Mouse (Mus musculus): ENCODE data around the gene Hs6st3. TPM values are rescaled to one million over a fixed set of nuclear protein-coding genes. Genes with fewer than 3 reads are reported as not detected.
A peak's percentile ranks its signal among the peaks of the same experiment; 100 is the strongest.

The Hs6st3 gene
- 0.08 and 0.10 TPM in 2 replicates for polyA plus RNA-seq (2015; fragmentation: Nextera tagmentation; extraction: Ambion mirVana)

DNA sequence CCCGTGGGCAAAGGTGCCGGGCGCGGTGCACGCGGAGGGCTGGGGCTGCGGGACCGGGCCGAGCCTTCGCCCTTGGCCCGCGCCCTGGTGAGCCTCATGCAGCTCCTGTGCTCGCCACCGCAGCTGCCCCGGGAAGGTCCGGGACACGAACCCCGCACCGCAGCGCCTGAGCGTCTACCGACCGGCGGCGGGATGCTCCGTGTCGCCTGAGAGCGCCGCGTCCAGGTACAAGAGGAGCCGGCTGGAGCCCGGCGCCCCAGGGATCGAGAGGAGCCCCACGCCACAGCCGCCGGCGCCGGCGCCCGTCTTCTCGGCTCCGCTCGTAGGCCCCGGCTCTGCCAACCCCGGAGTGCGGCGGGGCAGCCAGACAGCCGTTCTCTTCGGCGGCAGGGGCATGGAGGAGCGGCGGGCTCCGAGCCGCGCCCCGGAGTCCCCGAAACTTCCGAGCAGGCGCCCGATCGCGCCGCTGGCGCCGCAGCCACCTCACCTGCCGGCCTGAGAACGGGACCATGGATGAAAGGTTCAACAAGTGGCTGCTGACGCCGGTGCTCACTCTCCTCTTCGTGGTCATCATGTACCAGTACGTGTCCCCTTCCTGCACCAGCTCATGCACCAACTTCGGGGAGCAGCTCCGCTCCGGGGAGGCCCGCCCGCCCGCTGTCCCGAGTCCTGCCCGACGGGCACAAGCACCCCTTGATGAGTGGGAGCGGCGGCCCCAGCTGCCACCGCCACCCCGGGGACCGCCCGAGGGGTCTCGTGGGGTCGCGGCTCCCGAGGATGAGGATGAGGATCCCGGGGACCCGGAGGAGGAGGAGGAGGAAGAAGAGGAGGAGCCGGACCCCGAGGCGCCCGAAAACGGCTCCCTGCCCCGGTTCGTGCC lies at the start of gene Hs6st3:
Hs6st3 (plus strand) TSS at position 436 of the 880 bp plus-strand sequence.
- ATAC-seq (replicated peaks; ENCODE audit: low FRiP score, low read depth): peak; percentile 45; the same call in 1 of the 2 replicates
- DNase-seq (ENCODE audit: low spot score): no peak
- H3K9ac ChIP-seq (ENCODE audit: low read depth, low read length): peak within 1 kb of the TSS; percentile 53
- TF ChIP-seq CTCF (IDR thresholded peaks at IDR 0.05; ENCODE audit: low read depth): no peak
- no peaks in the 10 kb centered on the region for H3K36me3 ChIP-seq (ENCODE audit: insufficient read depth, low read length)
- H3K27me3 ChIP-seq (ENCODE audit: insufficient read depth, low read length): peaks cover 29% of the 10 kb centered on the region
- H3K9me3 ChIP-seq (replicated peaks; ENCODE audit: low read length): no peaks in the 10 kb centered on the region
- peak within 1 kb of the TSS; percentile 98 for H3K4me2 ChIP-seq (ENCODE audit: low read length)
- H3K4me3 ChIP-seq (replicated peaks; ENCODE audit: low read depth, low read length): peak within 1 kb of the TSS; percentile 65
- under 1% methylated on average over 95 of the region's 100 CpGs for WGBS
- no peak within 1 kb of the TSS for H3K27ac ChIP-seq
- 0 out of 2 replicates have a peak, but pooled peaks cover 3% of the 10 kb centered on the region for H3K4me1 ChIP-seq (replicated peaks; ENCODE audit: insufficient read depth, low read length)

DNA sequence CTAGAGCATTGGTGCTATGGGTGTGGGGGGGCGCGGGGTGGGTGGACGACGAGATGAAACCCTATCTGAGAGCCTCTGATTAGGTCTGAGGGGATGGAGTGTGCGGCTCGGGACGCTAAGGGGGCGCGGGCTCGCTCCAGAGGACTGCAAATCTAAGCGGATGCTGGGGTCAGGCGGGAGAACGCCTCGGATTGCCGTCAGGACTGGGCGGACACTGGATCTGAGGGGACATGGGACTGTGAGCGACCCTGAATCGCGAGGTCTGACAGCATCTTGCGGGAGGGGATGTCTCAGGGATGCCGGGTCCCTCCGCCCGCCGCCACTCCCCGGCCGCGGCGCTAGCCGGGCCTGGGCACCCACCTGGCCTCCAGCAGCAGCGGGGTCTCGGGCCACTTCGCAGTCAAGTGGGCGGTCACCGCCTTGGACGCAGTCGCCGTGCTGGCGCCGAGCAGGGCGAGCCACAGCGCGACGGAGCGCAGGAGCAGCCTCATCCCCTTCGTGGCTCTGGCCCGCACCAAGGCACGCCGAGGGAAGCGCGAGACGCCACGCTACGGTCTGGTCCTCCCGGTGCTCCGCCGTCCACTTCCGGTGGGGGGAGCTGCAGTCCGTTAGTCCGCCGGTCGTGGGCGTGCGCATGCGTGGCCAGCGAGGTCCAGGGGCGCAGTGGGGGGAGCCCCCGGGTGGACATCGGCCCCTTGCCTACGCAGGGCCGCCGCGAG lies 39.1 kb upstream of the Hs6st3 start, which contains the start of gene Uggt2:
Uggt2 (minus strand) TSS at position 580 of the 719 bp plus-strand sequence.
- DNase-seq (ENCODE audit: low spot score) (peak; percentile 91), ATAC-seq (replicated peaks; ENCODE audit: low FRiP score, low read depth) (peak; percentile 93)
- H3K36me3 ChIP-seq (ENCODE audit: insufficient read depth, low read length): no peaks in the 10 kb centered on the region
- H3K27ac ChIP-seq: peak within 1 kb of the TSS; percentile 70
- H3K4me1 ChIP-seq (replicated peaks; ENCODE audit: insufficient read depth, low read length): no peaks in the 10 kb centered on the region
- peak within 1 kb of the TSS; percentile 83 for H3K9ac ChIP-seq (ENCODE audit: low read depth, low read length)
- H3K4me2 ChIP-seq (ENCODE audit: low read length): peak within 1 kb of the TSS; percentile 96
- no peaks in the 10 kb centered on the region for H3K27me3 ChIP-seq (ENCODE audit: insufficient read depth, low read length)
- peak; percentile 68 for TF ChIP-seq CTCF (IDR thresholded peaks at IDR 0.05; ENCODE audit: low read depth)
- H3K9me3 ChIP-seq (replicated peaks; ENCODE audit: low read length): no peaks in the 10 kb centered on the region
- H3K4me3 ChIP-seq (replicated peaks; ENCODE audit: low read depth, low read length): peak within 1 kb of the TSS; percentile 87
- WGBS: under 1% methylated on average over 71 of the region's 72 CpGs

DNA sequence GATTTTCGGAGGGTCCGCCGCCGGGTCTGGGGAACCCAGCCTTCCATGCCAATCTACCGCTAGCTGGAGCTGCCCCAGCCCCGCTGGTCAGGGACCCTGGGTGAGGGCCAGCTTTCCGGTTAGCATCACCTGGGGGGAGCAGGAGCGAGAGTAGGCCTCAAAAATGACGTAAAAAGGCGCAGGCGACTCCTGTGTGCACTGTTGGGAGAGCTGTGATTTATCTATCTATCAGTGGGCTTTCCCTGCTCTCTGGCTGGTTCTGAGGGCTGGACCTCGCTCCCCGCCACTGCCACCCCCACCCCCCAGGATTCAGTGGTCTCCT lies 38.6 kb upstream of the Hs6st3 start:
- Histone ChIP-seq H3K4me3 (replicated peaks; ENCODE audit: low read depth, low read length) (peak overlapping the region; percentile 87), H3K27me3 (ENCODE audit: insufficient read depth, low read length) (no peaks in the 10 kb centered on the region), H3K4me2 (ENCODE audit: low read length) (peak overlapping the region; percentile 96), H3K9ac (ENCODE audit: low read depth, low read length) (peak overlapping the region; percentile 83), H3K4me1 (replicated peaks; ENCODE audit: insufficient read depth, low read length) (no peaks in the 10 kb centered on the region), H3K36me3 (ENCODE audit: insufficient read depth, low read length) (no peaks in the 10 kb centered on the region), H3K9me3 (replicated peaks; ENCODE audit: low read length) (no peaks in the 10 kb centered on the region), H3K27ac (peak overlapping the region; percentile 70)
- TF ChIP-seq CTCF (IDR thresholded peaks at IDR 0.05; ENCODE audit: low read depth): no peak
- ATAC-seq (replicated peaks; ENCODE audit: low FRiP score, low read depth) (peak; percentile 81), DNase-seq (ENCODE audit: low spot score) (no peak)
- 2% methylated on average over 13 of the region's 13 CpGs for WGBS

DNA sequence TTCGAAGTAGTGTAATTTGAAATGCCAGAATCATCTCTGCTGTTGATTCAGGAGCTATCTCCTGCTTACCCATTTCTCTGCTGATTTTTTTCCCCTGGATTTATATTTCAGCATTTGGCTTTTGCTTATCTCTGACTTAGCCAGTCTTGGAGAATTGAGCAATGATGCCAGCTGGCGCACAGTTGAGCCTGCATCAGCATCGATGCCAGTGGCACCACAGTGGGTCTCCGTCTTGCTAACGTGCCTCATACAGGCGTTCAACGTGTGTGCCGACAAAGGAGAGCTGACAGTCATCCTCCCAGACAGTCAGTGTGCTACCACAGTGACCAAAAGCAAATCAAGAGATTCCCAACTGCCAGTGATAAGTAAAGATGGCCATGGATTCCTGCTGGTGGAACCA lies 30.6 kb upstream of the Hs6st3 start:
- ATAC-seq (replicated peaks; ENCODE audit: low FRiP score, low read depth) (no peak), DNase-seq (ENCODE audit: low spot score) (no peak)
- Histone ChIP-seq H3K9me3 (replicated peaks; ENCODE audit: low read length) (no peaks in the 10 kb centered on the region), H3K4me2 (ENCODE audit: low read length) (no peak overlapping the region), H3K4me3 (replicated peaks; ENCODE audit: low read depth, low read length) (no peak overlapping the region), H3K27ac (no peak overlapping the region), H3K4me1 (replicated peaks; ENCODE audit: insufficient read depth, low read length) (no peaks in the 10 kb centered on the region), H3K27me3 (ENCODE audit: insufficient read depth, low read length) (no peaks in the 10 kb centered on the region), H3K36me3 (ENCODE audit: insufficient read depth, low read length) (no peaks in the 10 kb centered on the region), H3K9ac (ENCODE audit: low read depth, low read length) (no peak overlapping the region)
- WGBS: 94% methylated on average over 8 of the region's 8 CpGs
- TF ChIP-seq CTCF (IDR thresholded peaks at IDR 0.05; ENCODE audit: low read depth): no peak

DNA sequence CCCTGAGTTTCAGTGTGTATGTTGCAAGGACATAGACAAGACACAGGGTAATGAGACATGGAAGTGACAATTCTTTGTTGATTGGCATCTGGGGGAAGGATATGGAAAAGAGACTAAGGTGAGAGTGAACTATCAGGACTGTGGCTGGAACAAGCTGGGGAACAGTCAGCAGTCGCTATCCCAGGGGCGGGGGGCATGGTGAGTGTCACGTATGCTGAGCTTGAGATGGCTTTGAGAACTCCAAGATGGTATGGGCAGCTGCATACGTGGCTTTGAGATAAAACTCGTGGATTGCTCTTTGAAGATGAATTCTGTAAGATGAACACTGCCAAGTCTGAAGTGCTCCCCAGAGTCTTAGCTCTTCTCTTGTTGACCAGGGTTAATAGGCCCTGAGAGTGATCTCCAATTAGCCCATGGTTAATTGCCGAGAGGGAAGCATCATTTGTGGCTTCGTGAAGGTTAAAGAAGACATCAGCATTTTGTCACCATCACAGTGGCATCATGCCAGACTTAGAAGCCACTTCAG lies 29.3 kb upstream of the Hs6st3 start:
- TF ChIP-seq CTCF (IDR thresholded peaks at IDR 0.05; ENCODE audit: low read depth): no peak
- WGBS: 67% methylated on average over 7 of the region's 7 CpGs

DNA sequence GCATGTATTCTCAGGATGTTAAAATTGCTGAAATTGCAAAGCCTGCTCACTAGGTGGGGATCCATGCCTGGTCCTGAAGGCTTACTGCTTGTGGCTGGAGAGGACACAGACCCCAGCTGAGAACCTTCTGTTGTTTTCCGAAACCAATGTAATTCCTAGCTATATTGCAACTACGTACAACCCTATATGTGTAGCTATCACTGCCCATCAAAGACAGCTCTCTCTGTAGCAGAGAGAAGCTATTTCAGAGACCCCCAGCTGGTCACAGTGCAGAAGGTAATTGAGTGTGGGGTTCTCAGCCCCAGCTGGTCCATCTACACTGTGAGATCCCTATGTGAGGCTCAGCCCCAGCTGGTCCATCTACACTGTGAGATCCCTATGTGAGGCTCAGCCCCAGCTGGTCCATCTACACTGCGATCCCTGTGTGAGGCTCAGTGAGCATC lies 28.3 kb upstream of the Hs6st3 start:
- peak; percentile 49 for TF ChIP-seq CTCF (IDR thresholded peaks at IDR 0.05; ENCODE audit: low read depth)
- no peaks in the 10 kb centered on the region for H3K9me3 ChIP-seq (replicated peaks; ENCODE audit: low read length)

More for the DNA sequence above, 29.3 kb upstream of the Hs6st3 start:
- Histone ChIP-seq H3K27me3 (ENCODE audit: insufficient read depth, low read length) (no peaks in the 10 kb centered on the region), H3K36me3 (ENCODE audit: insufficient read depth, low read length) (no peaks in the 10 kb centered on the region), H3K27ac (no peak overlapping the region), H3K4me3 (replicated peaks; ENCODE audit: low read depth, low read length) (no peak overlapping the region), H3K4me1 (replicated peaks; ENCODE audit: insufficient read depth, low read length) (no peaks in the 10 kb centered on the region), H3K4me2 (ENCODE audit: low read length) (no peak overlapping the region), H3K9ac (ENCODE audit: low read depth, low read length) (no peak overlapping the region), H3K9me3 (replicated peaks; ENCODE audit: low read length) (no peaks in the 10 kb centered on the region)
- DNase-seq (ENCODE audit: low spot score) (no peak), ATAC-seq (replicated peaks; ENCODE audit: low FRiP score, low read depth) (no peak)

More for the DNA sequence above, 28.3 kb upstream of the Hs6st3 start:
- no peaks in the 10 kb centered on the region for H3K36me3 ChIP-seq (ENCODE audit: insufficient read depth, low read length)
- H3K4me3 ChIP-seq (replicated peaks; ENCODE audit: low read depth, low read length): no peak overlapping the region
- H3K27me3 ChIP-seq (ENCODE audit: insufficient read depth, low read length): no peaks in the 10 kb centered on the region
- H3K27ac ChIP-seq: no peak overlapping the region
- H3K4me1 ChIP-seq (replicated peaks; ENCODE audit: insufficient read depth, low read length): no peaks in the 10 kb centered on the region
- WGBS: 83% methylated on average over 3 of the region's 3 CpGs
- H3K4me2 ChIP-seq (ENCODE audit: low read length): no peak overlapping the region
- ATAC-seq (replicated peaks; ENCODE audit: low FRiP score, low read depth) (no peak), DNase-seq (ENCODE audit: low spot score) (peak; percentile 36)
- H3K9ac ChIP-seq (ENCODE audit: low read depth, low read length): no peak overlapping the region
